Mouse (Mus musculus) lung, adult 2 months (tissue): ENCODE results near the gene Cacna1c.

Experiments used
- CTCF ChIP-seq: fragments of 200-500 bp; IDR thresholded peaks from 2 replicates; pipeline ENCODE4 v1.5.1; 2011; ENCODE audit warnings: mild to moderate bottlenecking, low read length, control low read depth; ENCODE audit not compliant: insufficient read depth
- POLR2A ChIP-seq: fragments of 200-500 bp; IDR thresholded peaks from 2 replicates; pipeline ENCODE4 v1.6.1; 2011; ENCODE audit warnings: low read depth, mild to moderate bottlenecking, control low read depth, low read length, borderline replicate concordance; ENCODE audit errors: extremely low read depth

- TF ChIP-seq POLR2A (no peak), CTCF (no peak)
Measured at GRCm38 (mm10) chr6:118791921-118792368, 404.3 kb downstream of the Cacna1c start.
